Mouse (Mus musculus) MEL (cell line): ENCODE measurements at regions not wholly inside any gene's neighbourhood (a gene's known extent, or its start where the extent isn't known, plus 50 kb on each side); places are given as distances from the start of the nearest gene placed in this dataset.

Experiments
- DNase-seq: peaks from one replicate; pipeline ENCODE4 v3.0.0; 2011; ENCODE audit warnings: low read depth, low spot score
- H3K27ac ChIP-seq: 2 replicates; pipeline ENCODE4 v1.5.1; 2012; ENCODE audit warnings: low read depth, mild to moderate bottlenecking, control low read depth, low read length, moderate library complexity; ENCODE audit not compliant: control insufficient read depth
- H3K27me3 ChIP-seq, 2 experiments: fragments of 150-350 bp in 1 of 2; sonication (generic) in 1 of 2; 2 replicates each; pipeline ENCODE4 v1.6.1; 2012; ENCODE audit warnings: low read length in 2 of 2, mild to moderate bottlenecking in 2 of 2, improper control_type of control experiment in 1 of 2, moderate library complexity in 1 of 2; ENCODE audit not compliant: insufficient read depth in 2 of 2, control insufficient read depth in 1 of 2
- H3K36me3 ChIP-seq, 2 experiments: 2 replicates each; pipeline ENCODE4 v1.6.1; 2012 to 2014; ENCODE audit warnings: low read length in 2 of 2, improper control_type of control experiment in 1 of 2, inconsistent platforms in 1 of 2, mild to moderate bottlenecking in 1 of 2; ENCODE audit not compliant: insufficient read depth in 2 of 2, control insufficient read depth in 1 of 2
- H3K4me1 ChIP-seq, 2 experiments: fragments of 150-350 bp in 1 of 2; sonication (generic) in 1 of 2; 2 replicates each; pipeline ENCODE4 v1.6.1; 2012; ENCODE audit warnings: low read length in 2 of 2, improper control_type of control experiment in 1 of 2, mild to moderate bottlenecking in 1 of 2; ENCODE audit not compliant: insufficient read depth in 2 of 2, control insufficient read depth in 1 of 2
- H3K4me3 ChIP-seq, 2 experiments: fragments of 150-350 bp in 1 of 2; sonication (generic) in 1 of 2; 2 replicates each; pipeline ENCODE4 v1.5.1; 2012; ENCODE audit warnings: low read depth in 2 of 2, low read length in 2 of 2, mild to moderate bottlenecking in 2 of 2, moderate library complexity in 2 of 2, control low read depth in 1 of 2, improper control_type of control experiment in 1 of 2; ENCODE audit not compliant: control insufficient read depth in 1 of 2, insufficient read depth in 1 of 2
- H3K79me2 ChIP-seq: 2 replicates; pipeline ENCODE4 v1.6.1; 2012; ENCODE audit warnings: mild to moderate bottlenecking, low read length, moderate library complexity; ENCODE audit not compliant: control insufficient read depth, poor library complexity, insufficient read depth
- H3K9ac ChIP-seq: 2 replicates; pipeline ENCODE4 v1.6.1; 2012; ENCODE audit warnings: low read depth, mild to moderate bottlenecking, control low read depth, low read length, moderate library complexity; ENCODE audit not compliant: control insufficient read depth, poor library complexity, severe bottlenecking
- H3K9me3 ChIP-seq: fragments of 150-350 bp; sonication (generic); replicated peaks from 2 replicates; pipeline ENCODE4 v1.6.1; 2012; ENCODE audit warnings: mild to moderate bottlenecking, low read length, improper control_type of control experiment, moderate library complexity; ENCODE audit not compliant: insufficient read depth
- CHD1 ChIP-seq: IDR thresholded peaks from 2 replicates; pipeline ENCODE4 v1.6.1; 2012; ENCODE audit warnings: low read depth, mild to moderate bottlenecking, inconsistent platforms, low read length, improper control_type of control experiment
- CHD2 ChIP-seq: IDR thresholded peaks from 2 replicates; pipeline ENCODE4 v1.6.1; 2011; ENCODE audit warnings: low read length, improper control_type of control experiment
- CTCF ChIP-seq, 3 experiments: IDR thresholded peaks in 2 of 3; conservative IDR thresholded peaks in 1 of 3; 2 replicates each; pipeline ENCODE4 v1.5.1; 2011 to 2012; ENCODE audit warnings: low read length in 3 of 3, low read depth in 2 of 3, mild to moderate bottlenecking in 2 of 3, improper control_type of control experiment in 1 of 3, inconsistent platforms in 1 of 3, mixed read lengths in 1 of 3, moderate library complexity in 1 of 3; ENCODE audit not compliant: control insufficient read depth in 1 of 3, insufficient read depth in 1 of 3, poor library complexity in 1 of 3, severe bottlenecking in 1 of 3
- EP300 ChIP-seq, 2 experiments: IDR thresholded peaks; 2 replicates each; pipeline ENCODE4 v1.6.1; 2011; ENCODE audit warnings: improper control_type of control experiment in 2 of 2, low read length in 2 of 2, low read depth in 1 of 2, mild to moderate bottlenecking in 1 of 2
- ETS1 ChIP-seq: IDR thresholded peaks from 2 replicates; pipeline ENCODE4 v1.6.1; 2012; ENCODE audit warnings: low read depth, mild to moderate bottlenecking, inconsistent platforms, low read length, improper control_type of control experiment, moderate library complexity
- JUND ChIP-seq: IDR thresholded peaks from 2 replicates; pipeline ENCODE4 v1.6.1; 2011; ENCODE audit warnings: low read depth, mild to moderate bottlenecking, improper control_type of control experiment, low read length
- KAT2A ChIP-seq: conservative IDR thresholded peaks from 2 replicates; pipeline ENCODE4 v1.6.1; 2012; ENCODE audit warnings: low read depth, low read length, improper control_type of control experiment, inconsistent platforms
- MAZ ChIP-seq: IDR thresholded peaks from 2 replicates; pipeline ENCODE4 v1.6.1; 2012; ENCODE audit warnings: low read depth, mild to moderate bottlenecking, inconsistent platforms, low read length, improper control_type of control experiment
- MEF2A ChIP-seq: IDR thresholded peaks from 2 replicates; pipeline ENCODE4 v1.6.1; 2014; ENCODE audit warnings: low read depth, mild to moderate bottlenecking, inconsistent platforms, low read length, improper control_type of control experiment; ENCODE audit not compliant: poor library complexity, insufficient replicate concordance, severe bottlenecking; ENCODE audit errors: extremely low read depth
- MXI1 ChIP-seq: IDR thresholded peaks from 2 replicates; pipeline ENCODE4 v1.6.1; 2011; ENCODE audit warnings: mild to moderate bottlenecking, low read depth, low read length, improper control_type of control experiment
- MYB ChIP-seq: IDR thresholded peaks from 2 replicates; pipeline ENCODE4 v1.6.1; 2011; ENCODE audit warnings: mild to moderate bottlenecking, low read depth, low read length, improper control_type of control experiment
- MYC ChIP-seq: IDR thresholded peaks from 2 replicates; pipeline ENCODE4 v1.6.1; 2011; ENCODE audit warnings: low read depth, mild to moderate bottlenecking, low read length, improper control_type of control experiment, moderate library complexity
- NELFE ChIP-seq: IDR thresholded peaks from 2 replicates; pipeline ENCODE4 v1.6.1; 2011; ENCODE audit warnings: low read depth, low read length, improper control_type of control experiment
- NRF1 ChIP-seq: IDR thresholded peaks from 2 replicates; pipeline ENCODE4 v1.6.1; 2014; ENCODE audit warnings: low read depth, mild to moderate bottlenecking, inconsistent platforms, low read length, improper control_type of control experiment, moderate library complexity; ENCODE audit not compliant: poor library complexity, insufficient read depth, severe bottlenecking
- POLR2AphosphoS2 ChIP-seq: IDR thresholded peaks from 2 replicates; pipeline ENCODE4 v1.6.1; 2011; ENCODE audit warnings: low read length, improper control_type of control experiment
- POLR2AphosphoS5 ChIP-seq: IDR thresholded peaks from 2 replicates; pipeline ENCODE4 v1.6.1; 2012; ENCODE audit warnings: low read depth, borderline replicate concordance, mild to moderate bottlenecking, inconsistent platforms, low read length, moderate library complexity, mixed read lengths
- RCOR1 ChIP-seq: IDR thresholded peaks from 2 replicates; pipeline ENCODE4 v1.6.1; 2012; ENCODE audit warnings: low read depth, mild to moderate bottlenecking, inconsistent platforms, low read length, improper control_type of control experiment
- TAL1 ChIP-seq: IDR thresholded peaks from 2 replicates; pipeline ENCODE4 v1.6.1; 2012; ENCODE audit warnings: mild to moderate bottlenecking, inconsistent platforms, low read length, moderate library complexity, mixed read lengths
- TBP ChIP-seq: IDR thresholded peaks from 2 replicates; pipeline ENCODE4 v1.8.0; 2011; ENCODE audit warnings: low read depth, low read length, improper control_type of control experiment
- TCF12 ChIP-seq: IDR thresholded peaks from 2 replicates; pipeline ENCODE4 v1.6.1; 2014; ENCODE audit warnings: low read depth, mild to moderate bottlenecking, inconsistent platforms, low read length, improper control_type of control experiment, moderate library complexity
- USF1 ChIP-seq: IDR thresholded peaks from 2 replicates; pipeline ENCODE4 v1.6.1; 2014; ENCODE audit warnings: low read depth, mild to moderate bottlenecking, inconsistent platforms, low read length, improper control_type of control experiment, moderate library complexity
- USF2 ChIP-seq, 2 experiments: IDR thresholded peaks; 2 replicates each; pipeline ENCODE4 v1.6.1; 2011 to 2012; ENCODE audit warnings: improper control_type of control experiment in 2 of 2, low read length in 2 of 2, borderline replicate concordance in 1 of 2, inconsistent platforms in 1 of 2, low read depth in 1 of 2, mild to moderate bottlenecking in 1 of 2; ENCODE audit not compliant: insufficient read depth in 1 of 2
- ZC3H11A ChIP-seq: IDR thresholded peaks from 2 replicates; pipeline ENCODE4 v1.6.1; 2012; ENCODE audit warnings: low read depth, mild to moderate bottlenecking, inconsistent platforms, low read length, improper control_type of control experiment
- ZKSCAN1 ChIP-seq: IDR thresholded peaks from 2 replicates; pipeline ENCODE4 v1.6.1; 2012; ENCODE audit warnings: low read depth, mild to moderate bottlenecking, inconsistent platforms, low read length, improper control_type of control experiment, moderate library complexity

DNA sequence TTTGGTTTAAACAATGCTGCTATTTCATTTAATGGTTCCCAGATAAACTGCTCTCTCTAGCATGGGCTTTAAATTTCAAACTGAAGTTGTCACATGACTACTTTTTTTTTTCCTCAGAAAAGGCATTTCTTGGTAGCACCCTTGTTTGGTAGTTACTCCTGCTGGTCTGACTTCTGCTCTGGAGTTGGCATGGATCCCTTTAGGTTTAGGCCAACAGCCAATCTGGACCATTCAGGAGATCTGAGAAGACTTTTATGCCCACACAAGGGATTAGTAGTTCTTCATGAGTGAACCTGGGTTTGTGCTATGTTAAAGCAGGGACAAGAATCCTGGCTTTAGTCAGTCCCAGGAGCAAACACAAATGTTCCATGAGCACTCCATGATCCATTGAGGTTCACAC is 332.0 kb downstream of the Cdk5rap2 start:
- no peaks in the 10 kb centered on the region for H3K9me3 ChIP-seq
- H3K79me2 ChIP-seq, result no peaks in the 10 kb centered on the region
- no peak for DNase-seq
- no peaks in the 10 kb centered on the region for H3K27me3 ChIP-seq
- no peak overlapping the region for H3K4me3 ChIP-seq
- no peaks in the 10 kb centered on the region for H3K36me3 ChIP-seq
- no peaks in the 10 kb centered on the region for H3K4me1 ChIP-seq
- no peak overlapping the region for H3K9ac ChIP-seq
- H3K27ac ChIP-seq, result no peak overlapping the region
- no peak for TF ChIP-seq CHD2
- no peak for TF ChIP-seq USF2 (IDR thresholded peaks at IDR 0.05; ENCODE audit: borderline replicate concordance in 1 of 2, insufficient read depth in 1 of 2, low read depth in 1 of 2, low read length in 2 of 2)

GRCm38 (mm10) chr4:70062516-70062915 is 347.7 kb downstream of the Cdk5rap2 start:
- Histone ChIP-seq H3K27me3 (no peaks in the 10 kb centered on the region), H3K4me1 (no peaks in the 10 kb centered on the region), H3K9me3 (no peaks in the 10 kb centered on the region), H3K4me3 (no peak overlapping the region), H3K79me2 (no peaks in the 10 kb centered on the region), H3K9ac (no peak overlapping the region), H3K36me3 (no peaks in the 10 kb centered on the region), H3K27ac (no peak overlapping the region)
- DNase-seq, result no peak
- no peak for TF ChIP-seq MEF2A
- TF ChIP-seq RCOR1, result no peak
- TF ChIP-seq NRF1, result no peak
- TF ChIP-seq ETS1, result no peak
- no peak for TF ChIP-seq MXI1
- TF ChIP-seq ZC3H11A, result no peak
- TF ChIP-seq USF1, result no peak
- TF ChIP-seq EP300 (IDR thresholded peaks at IDR 0.05; ENCODE audit: low read depth in 1 of 2, low read length in 2 of 2), result no peak
- no peak for TF ChIP-seq MAZ
- TF ChIP-seq MYB, result no peak
- TF ChIP-seq MYC, result no peak

GRCm38 (mm10) chr4:70058831-70059544 is 351.3 kb downstream of the Cdk5rap2 start:
- Histone ChIP-seq H3K4me3 (no peak overlapping the region), H3K27ac (no peak overlapping the region), H3K36me3 (no peaks in the 10 kb centered on the region), H3K9ac (no peak overlapping the region), H3K27me3 (no peaks in the 10 kb centered on the region), H3K9me3 (no peaks in the 10 kb centered on the region), H3K79me2 (no peaks in the 10 kb centered on the region), H3K4me1 (no peaks in the 10 kb centered on the region)
- DNase-seq, result no peak
- TF ChIP-seq MYB (no peak), MXI1 (no peak), CHD1 (no peak), CHD2 (no peak), ZKSCAN1 (no peak), POLR2AphosphoS5 (no peak), KAT2A (no peak), NRF1 (no peak), JUND (no peak), USF2 (IDR thresholded peaks at IDR 0.05; ENCODE audit: borderline replicate concordance in 1 of 2, insufficient read depth in 1 of 2, low read depth in 1 of 2, low read length in 2 of 2) (no peak), POLR2AphosphoS2 (no peak), TAL1 (no peak), TBP (no peak), NELFE (no peak), TCF12 (no peak), USF1 (no peak), CTCF (IDR thresholded peaks at IDR 0.05 in 2 of 3, conservative IDR thresholded peaks at IDR 0.05 in 1 of 3; ENCODE audit: control insufficient read depth in 1 of 3, insufficient read depth in 1 of 3, low read depth in 2 of 3, low read length in 3 of 3, poor library complexity in 1 of 3, severe bottlenecking in 1 of 3) (no peak)
